Mouse (Mus musculus): ENCODE data around the gene Ank3. TPM values are rescaled to one million over a fixed set of nuclear protein-coding genes. Genes with fewer than 3 reads are reported as not detected.

The Ank3 gene
- total RNA-seq, 2 experiments from 2014 or later: 88.7 to 108 TPM

DNA sequence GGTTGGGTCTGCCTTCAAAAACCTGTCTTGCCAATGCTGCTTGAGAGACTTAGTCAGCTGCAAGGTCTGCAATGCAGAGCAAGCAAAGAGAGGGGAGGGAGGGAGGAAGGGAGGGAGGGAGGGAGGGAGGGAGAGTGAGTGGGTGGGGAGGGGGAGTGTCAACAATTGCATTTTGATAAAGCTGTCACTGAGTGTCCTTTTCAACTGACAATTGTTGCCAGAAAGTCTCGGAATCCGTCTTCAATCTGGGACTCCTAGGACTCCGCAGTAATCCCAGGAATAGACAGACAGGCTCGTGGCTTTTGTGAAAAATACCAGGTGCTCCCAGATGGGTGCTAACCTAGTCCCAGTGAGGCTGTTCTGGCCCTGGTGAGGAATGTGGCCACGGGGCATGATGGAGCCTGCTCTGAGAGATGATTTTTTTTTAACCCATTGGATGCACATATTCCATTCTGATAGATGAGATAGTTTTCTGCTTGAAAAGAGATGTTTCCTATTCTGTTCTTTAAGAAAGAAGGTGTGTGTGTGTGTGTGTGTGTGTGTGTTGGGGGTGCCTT lies 254.6 kb downstream of the Ank3 start:
- no peak for DNase-seq (ENCODE audit: low spot score in 2 of 2)

DNA sequence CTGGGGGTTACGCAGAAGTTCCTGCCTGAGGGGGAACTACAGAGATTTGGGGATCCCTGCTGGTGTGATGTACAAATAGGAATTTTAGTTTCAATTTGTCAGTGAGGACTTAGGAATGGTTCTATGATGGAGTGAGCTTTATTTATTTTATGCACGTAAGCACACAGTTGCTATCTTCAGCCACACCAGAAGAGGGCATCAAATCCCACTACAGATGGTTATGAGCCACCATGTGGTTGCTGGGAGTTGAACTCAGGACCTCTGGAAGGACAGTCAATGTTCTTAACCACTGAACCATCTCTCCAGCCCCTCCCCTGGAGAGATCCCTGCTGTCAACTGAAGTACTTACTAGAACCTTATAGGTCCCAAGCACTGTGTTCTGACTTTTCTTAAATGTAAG lies 255.6 kb downstream of the Ank3 start:
- DNase-seq (ENCODE audit: low spot score in 2 of 2): no peak

DNA sequence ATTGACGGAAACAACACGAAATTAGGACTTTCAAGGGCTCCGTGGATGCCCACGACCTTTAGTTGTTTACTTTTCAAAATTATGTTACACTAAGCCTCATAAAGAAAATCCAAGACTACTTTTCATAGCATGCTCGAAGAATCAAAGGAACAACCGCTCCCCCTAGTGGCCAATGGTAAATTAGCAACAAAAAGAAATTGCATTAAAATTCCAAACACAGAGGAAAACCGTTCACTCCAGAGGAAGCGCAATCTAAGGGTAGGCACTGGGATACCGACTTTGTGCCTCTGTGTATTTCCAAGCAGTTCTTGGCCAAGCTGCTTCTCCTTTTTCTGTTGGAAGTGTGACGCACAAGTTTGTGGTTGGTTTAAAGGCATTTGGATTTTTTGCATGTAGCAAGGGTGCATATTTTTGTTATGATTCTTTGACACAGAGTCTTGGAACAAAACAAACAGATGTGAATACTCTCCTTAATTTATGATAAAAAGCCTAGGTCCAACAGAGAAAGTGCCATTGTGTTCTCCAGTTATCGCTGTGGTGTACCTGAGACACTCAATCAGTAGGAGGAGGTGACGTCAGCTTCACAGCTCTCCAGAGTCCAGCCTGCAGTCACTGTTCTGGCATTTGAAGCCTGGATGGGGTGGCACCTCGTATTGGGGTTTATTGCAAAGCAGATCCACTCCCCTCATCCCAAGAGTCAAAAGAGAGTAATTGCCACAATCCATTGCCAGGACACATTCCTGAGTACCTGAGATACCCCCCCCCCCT lies 256.5 kb downstream of the Ank3 start:
- DNase-seq (ENCODE audit: low spot score in 2 of 2): peak in 1 of 2 experiments; percentile 51

DNA sequence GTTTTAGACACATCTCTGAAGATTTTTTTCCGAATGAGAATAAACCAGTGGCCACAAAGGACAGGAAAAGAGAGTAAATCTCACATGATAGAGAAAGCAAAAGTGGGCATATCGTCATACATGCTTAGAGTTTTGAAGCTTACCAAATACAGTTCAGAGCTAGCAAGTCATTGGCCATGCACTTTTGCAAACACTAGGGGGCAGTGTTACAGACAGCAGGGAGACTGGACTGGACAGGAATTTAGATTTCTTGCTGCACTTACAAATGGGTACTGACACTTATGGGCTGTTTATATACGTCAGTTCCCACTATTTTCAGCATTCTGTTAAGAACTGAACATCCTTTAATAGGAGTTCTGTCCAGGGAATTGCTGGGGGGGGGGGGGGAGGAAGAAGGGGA lies 257.7 kb downstream of the Ank3 start:
- DNase-seq (ENCODE audit: low spot score in 2 of 2): peak in 1 of 2 experiments; percentile 40

DNA sequence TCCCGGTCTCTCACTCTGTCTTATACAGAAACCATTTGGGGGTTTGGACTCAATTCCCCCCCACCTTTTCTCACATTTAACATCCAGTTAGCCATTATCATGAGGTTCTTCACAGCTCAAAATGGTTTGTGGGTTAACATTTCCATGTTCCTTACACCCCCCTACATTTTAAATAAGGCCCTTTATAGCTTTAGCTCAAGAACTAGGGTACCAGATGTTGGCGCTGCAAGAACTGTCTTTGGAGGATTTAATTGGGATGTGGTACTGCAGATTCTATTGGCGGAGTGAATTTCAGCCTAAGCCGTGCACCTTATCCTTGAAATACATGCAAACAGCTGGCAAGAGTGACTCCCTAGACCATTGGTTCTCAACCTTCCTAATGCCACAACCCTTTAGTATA lies 261.2 kb downstream of the Ank3 start:
- no peak for DNase-seq (ENCODE audit: low spot score in 2 of 2)

DNA sequence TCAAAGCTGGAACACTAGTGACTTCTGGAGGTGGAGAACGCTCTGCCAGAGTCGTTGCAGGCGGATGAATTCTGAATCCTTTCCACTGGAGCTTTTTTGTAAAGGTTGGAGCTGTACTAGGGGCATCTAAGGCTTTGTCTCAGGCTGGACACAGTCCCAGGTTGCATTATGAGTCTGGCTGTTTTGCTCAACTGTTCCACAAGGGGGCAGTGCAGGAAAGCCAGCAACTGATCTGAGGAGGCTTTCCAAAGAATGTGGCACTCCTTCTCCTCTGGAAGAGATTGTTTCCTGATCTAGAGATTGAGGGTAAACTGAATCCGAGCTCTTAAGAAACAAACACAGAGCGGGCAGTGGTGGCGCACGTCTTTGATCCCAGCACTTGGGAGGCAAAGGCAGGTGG lies 263.8 kb downstream of the Ank3 start:
- DNase-seq (ENCODE audit: low spot score in 2 of 2): peak; percentile 53 to 76

DNA sequence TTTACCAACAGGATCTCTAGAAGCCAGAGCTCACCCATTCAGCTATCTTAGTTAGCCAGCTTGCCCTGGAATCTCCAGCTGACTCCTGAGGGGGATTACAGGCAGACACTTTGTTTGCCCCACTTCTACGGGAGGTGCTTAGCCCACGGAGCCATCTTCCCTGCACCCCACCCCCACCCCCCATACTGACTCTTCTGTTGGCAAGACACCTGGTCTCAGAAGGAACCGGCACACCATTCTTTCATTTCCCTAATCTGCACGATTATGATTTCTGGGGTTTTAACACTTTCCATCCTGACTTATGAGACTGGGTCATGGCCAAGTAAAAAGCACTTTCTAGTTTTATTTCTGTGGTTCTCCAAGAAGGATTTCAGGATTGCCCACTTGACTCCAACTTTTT lies 268.9 kb downstream of the Ank3 start:
- DNase-seq (ENCODE audit: low spot score in 2 of 2): no peak

DNA sequence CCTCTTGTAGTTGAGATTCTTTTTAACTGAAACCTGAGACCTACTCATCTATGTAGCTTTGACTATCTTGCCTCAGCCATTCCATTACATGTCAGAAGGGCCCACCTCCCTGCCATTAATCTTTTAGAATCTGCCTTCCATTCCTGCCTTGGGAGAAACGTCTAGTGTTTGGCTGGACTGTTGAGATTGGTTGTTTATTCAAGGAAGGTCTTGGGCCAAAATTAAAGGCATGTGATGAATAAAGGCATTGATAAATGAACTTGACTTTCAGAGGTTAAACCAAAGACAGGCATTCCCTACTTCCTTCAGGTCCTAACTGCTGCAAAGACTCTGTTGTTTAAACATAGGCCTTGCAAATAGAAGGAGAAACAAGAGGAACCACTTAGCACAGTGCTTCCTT lies 271.9 kb downstream of the Ank3 start:
- DNase-seq (ENCODE audit: low spot score in 2 of 2): no peak

DNA sequence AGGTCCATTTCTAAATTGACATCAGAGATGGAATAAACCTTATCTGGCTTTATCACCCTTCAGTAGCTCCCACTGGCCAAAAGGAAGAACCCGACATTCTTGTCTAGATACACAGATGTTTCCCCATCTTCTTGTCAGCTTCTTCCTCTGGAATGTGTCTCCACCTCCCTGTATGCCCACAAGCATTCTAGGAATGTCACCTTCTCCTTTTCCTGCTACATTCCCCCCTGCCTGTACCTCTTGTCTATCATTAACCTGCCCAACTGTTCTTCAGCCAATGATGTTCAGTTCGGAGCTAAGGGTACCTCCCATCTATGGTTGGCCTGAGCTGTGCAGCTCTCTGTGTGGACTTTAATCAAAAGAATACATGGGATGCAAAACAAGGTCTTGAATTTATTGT lies 272.4 kb downstream of the Ank3 start:
- no peak for DNase-seq (ENCODE audit: low spot score in 2 of 2)

DNA sequence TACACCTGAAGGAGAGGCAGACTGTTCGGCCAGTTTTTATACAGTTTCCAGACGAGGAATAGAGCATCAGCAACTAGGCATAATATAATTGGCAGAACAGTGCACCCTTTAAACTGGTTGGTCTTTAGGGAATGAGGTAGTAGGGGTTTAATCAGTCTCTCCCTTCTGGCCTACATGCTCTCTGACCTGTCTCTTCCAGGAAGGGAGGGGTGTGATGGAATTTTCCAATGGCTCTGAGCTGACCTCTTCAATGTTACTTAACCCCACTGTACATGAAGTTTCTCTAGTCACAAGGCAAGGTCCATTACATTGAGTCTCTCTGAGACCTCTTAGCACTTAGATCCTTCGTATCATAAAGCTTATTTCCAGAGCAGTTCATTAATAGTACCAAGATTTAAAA lies 272.9 kb downstream of the Ank3 start:
- DNase-seq (ENCODE audit: low spot score in 2 of 2): no peak

DNA sequence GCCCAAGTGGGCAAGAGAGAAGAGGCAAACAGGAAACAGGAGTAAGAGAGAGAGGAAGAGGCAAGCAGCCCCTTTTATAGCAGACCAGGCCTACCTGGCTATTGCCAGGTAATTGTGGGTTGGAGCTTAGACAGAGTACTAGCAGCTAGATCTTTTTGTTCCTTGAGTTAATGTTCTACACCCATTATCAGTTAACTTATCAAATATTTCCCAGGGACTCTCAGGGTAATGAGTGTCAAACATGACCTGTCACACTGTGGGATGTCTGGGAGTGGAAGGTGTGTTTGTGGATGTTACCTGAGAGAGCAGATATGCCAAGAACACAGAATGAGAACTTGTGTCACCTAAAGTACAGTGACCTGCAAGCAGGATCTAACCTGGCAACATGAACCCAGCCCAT lies 274.0 kb downstream of the Ank3 start:
- DNase-seq (ENCODE audit: low spot score in 2 of 2): no peak

DNA sequence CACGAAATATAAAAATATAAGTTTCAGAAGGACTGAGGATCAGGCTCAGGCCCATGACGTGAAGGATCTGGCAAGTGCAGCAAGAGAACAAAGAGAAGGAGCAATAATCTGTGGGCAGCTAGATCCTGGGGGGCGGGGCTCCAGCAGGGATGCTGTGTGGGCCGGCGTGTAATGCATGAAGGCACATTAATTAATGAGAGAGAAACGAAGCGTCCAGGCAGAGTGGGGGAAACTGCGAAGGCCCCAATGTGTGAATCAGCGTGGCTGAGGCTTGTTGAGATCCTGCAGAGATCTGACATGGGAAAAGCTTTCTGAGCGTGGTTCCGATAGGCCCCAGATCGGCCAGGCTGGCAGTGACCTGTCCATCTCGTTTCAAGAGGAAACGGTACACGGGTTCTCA lies 279.7 kb downstream of the Ank3 start:
- no peak for DNase-seq (ENCODE audit: low spot score in 2 of 2)

DNA sequence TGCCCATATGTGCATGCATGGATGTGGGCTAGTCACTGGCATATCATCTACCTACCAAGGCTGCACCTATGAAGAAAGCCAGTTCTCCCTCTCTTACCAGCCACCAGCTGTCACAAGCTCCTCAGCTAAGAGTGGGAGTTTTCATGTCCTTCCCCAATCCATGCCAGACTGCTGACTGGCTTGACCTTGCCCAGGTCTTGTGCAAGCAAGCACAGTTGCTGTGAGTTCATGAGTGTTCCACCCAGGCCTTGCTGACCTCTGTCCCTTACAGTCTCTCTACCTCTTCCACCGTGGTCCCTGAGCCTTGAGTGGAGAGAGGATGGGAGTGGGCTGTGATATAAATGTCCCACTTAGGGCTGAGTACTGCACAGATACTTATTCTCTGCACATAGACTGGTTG lies 287.8 kb downstream of the Ank3 start:
- DNase-seq (ENCODE audit: low spot score in 2 of 2): no peak

DNA sequence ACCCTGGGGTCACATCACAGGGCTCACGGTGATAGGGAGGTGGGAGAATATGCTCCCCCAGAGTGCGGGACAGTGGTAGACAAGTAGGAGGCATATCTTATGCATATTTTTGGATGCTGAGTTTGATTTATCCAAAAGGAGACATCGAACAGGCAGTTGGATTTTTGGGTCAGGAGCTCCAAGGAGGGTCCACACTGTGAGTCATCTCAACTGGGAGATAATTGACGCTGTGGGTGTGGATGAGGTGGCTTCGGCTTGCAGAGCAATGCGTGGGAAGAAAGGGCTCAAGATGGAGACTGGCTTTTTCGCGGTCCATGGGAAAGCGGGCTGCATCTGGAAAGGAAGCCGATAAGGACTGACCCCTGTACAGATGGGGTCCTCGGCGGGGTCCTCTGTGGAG lies 290.5 kb downstream of the Ank3 start:
- DNase-seq (ENCODE audit: low spot score in 2 of 2): no peak

DNA sequence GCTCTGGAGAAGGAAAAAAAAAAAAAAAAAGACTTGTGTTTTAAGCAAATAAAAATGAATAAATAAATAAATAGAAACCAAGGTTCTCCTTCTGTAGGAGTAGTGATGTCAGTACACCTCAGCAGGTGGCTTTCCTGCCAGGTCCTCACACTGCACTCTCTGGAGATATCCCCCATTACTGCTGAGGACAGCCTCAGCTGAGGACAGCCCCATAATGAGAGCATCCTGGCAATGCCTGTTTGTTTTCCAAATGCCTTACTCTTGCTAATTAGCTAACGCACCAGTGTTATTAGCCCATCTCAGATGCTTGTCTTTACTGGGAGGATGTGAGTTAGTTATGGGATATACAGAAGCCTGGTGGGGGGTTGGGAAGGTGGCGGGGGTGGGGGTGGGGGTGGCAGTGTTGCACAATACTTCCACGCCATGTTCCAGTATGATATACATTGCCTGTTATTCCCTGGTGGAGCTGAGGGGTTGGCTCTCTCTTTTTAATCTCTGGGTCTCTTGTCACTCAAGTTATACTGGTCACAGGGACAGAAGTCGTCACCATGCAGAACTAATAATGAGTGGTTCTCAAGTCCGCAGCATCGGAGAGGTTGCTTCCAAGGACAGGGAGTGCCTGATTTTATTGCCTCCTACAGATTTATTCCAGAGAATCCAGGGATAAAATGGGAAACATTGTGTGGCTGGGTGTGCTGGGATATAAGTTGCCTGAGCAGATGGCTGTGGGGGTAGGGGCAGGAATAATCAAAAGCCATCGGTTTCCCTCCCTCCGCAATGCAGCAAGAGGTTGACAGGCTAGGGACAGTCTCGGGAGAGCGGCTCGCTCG lies 291.8 kb downstream of the Ank3 start:
- DNase-seq (ENCODE audit: low spot score in 2 of 2): no peak

DNA sequence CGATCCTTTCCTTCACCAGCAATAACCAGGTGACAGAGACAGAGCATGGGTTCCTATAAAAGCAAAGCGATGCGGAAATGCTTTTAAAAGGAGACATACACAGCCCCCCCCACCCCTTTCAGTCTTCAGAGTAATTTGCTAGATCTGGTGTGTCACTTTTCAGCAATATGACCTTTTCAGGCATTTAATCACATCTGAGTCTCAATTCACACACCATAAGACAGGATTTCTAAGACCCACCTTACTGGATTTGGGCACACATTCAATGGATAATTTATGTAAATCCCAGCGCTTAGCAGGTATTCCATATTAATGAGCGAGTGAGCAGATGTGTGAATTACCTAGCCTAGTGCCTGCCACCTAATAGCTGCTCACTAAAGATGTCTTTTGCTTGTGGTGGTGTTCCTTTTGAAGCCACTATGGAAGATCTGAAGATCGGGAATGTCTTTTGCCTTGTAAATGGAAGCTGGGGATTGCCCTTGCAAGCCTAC lies 292.4 kb downstream of the Ank3 start:
- DNase-seq (ENCODE audit: low spot score in 2 of 2): no peak

DNA sequence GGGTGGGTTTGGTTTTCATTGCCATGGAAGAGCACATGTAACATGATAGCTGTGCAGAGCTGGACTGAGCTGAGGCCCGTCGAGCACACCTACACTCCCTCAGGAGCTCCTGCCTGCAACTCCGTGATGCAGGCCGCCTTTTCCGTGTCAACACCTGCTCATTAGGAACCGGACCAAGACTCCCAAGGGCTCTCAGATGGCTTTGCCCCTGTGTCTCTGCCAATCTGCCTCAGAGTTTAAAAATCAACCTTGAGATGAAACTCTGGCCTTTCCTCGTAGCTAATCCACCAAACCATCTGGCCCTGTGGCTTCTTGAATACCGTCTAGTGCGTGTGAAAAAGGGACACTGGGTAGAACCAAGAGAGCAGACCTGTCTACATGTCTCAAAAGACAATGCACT lies 297.4 kb downstream of the Ank3 start:
- DNase-seq (ENCODE audit: low spot score in 2 of 2): no peak

DNA sequence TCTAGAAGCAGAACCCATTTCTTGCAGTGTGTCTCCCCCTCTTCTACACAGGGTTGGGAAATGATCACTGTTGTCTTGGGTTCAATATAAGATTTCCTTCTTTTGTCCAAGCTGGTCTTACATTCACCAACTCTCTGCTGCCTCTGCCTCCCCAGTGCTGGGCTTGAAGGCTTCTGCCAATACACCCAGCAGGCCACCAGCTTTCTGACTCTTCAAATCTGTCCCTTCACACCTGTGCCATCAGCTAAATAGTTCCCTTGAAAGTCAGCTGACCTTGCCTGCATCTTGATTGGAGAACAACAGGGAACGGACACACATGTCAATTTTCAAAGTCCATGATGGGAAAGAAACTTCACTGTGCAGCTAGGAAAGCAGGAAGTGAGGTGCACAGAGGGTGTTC lies 300.1 kb downstream of the Ank3 start:
- DNase-seq (ENCODE audit: low spot score in 2 of 2): no peak

DNA sequence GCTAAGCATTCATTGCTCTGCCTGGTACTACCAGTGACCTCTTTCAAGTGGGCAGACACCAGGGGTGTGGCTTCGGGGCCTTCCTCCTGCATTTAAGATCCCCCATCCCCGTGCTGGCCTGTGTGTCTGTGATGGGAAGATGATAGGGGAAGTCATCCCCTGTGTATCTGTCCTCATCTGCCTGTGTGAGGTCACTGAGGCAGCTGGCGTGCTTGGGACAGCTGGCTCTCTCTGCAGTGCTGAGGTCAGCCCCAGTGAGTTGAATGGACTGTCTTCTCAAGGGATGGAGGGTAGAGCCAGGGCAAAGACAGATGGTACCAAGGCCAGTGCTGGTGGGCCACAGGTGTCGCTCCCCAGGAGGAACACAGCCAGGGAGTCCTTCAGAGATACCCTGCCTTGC lies 302.7 kb downstream of the Ank3 start:
- peak in 1 of 2 experiments; percentile 14 for DNase-seq (ENCODE audit: low spot score in 2 of 2)

DNA sequence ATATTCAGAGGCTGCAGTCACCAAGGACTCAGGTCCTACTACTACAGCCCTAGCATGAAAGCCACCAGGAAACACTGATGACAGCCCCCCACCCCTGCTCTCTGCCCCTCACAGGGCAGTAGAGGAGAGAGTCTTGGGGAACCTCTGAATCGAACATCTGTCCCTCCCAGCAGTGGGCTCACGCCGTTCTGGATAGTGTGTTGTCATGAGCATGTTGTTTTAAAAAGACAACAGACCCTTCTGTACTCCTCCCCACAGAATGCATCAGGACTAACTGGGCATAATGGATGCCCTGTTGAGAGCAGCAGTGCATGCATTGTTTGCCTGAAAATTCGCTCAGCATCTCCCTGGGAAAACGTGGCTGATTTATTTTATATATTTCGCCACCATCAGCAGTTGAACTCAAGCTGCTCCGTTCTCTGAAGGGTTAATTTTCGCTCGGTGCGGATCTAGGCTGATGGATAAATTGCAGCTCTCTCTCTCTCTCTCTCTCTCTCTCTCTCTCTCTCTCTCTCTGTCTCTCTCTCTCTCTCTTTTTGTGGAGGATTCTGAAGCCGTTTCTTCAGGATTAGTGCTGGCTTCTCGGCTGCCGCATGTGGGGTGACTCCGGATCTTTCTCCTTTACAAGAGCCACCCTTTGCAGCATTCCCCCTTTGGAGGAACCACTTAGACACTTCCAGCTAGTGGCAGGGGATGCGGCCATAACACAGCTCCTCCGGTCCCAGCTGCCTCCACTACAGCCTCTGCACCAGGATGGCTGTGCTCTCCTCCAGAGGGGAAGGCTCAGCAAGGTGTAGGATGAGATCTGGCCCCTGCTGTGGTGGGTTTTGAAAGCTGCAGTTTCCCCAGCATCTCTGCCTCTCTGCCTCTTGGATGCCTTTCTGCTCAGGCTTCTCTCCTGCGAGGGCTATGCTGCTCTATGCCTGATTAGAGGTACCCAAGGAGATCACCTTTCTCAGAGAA lies 307.5 kb downstream of the Ank3 start:
- DNase-seq (ENCODE audit: low spot score in 2 of 2): no peak
